Mouse (Mus musculus): ENCODE data around the gene Uba52. TPM values are rescaled to one million over a fixed set of nuclear protein-coding genes. Genes with fewer than 3 reads are reported as not detected.
A peak's percentile ranks its signal among the peaks of the same experiment; 100 is the strongest.

Gene Uba52
- polyA plus RNA-seq, 1 experiment from 2014 or later = 991 TPM

DNA sequence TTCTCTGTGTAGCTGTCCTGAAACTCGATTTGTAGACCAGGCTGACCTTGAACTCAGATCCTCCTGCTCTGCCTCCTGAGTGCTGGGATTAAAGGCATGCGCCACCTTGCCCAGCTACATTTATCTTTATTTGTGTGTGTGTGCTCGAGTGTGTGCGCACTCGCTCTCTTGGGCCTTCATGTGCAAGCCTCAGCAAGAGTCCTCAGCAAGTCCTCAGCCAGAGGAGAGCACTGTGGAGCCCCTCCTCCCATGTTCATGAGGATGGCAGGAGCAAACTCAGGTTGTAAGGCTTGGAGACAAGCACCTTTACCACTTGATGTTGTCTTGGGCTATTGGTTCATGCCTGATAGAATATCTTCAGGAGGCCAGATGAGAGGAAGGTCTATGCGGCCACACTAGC, 37.2 kb upstream of the Uba52 start:
- 85% methylated on average over 6 of the region's 6 CpGs for WGBS
- Histone ChIP-seq H3K4me1 (ENCODE audit: control insufficient read depth, insufficient read depth, low read length) (peaks cover 23% of the 10 kb centered on the region), H3K4me2 (ENCODE audit: low read depth, low read length) (no peak overlapping the region), H3K4me3 (ENCODE audit: low read length) (no peak overlapping the region), H3K27ac (ENCODE audit: low read length) (no peak overlapping the region), H3K27me3 (replicated peaks; ENCODE audit: control insufficient read depth, insufficient read depth, low read length) (no peaks in the 10 kb centered on the region), H3K9me3 (ENCODE audit: control insufficient read depth, low read length) (no peaks in the 10 kb centered on the region), H3K36me3 (ENCODE audit: control insufficient read depth, insufficient read depth, low read length) (no peaks in the 10 kb centered on the region), H3K9ac (ENCODE audit: low read depth, low read length) (no peak overlapping the region)
- ATAC-seq = no peak

DNA sequence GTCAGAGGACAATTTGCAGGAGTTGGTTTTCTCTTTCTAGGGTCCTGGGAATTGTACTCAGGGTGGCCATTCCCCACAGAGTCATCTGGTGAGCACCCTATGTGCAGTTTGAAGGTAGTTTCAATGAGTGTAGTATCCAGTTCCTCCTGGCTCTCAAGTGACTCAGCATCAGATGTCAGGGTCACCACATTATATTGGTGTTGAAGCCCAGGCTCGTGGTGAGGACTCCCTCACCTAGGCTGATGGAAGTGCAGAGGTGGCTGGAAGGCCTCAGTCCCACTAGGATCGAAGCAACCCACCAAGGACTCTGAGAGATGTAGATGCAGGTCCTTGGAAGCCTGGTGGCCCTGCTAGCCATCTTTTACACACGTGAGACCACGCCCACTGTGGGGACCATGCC, 35.8 kb upstream of the Uba52 start:
- 72% methylated on average over 4 of the region's 4 CpGs for WGBS
- H3K4me3 ChIP-seq (ENCODE audit: low read length) = no peak overlapping the region
- no peaks in the 10 kb centered on the region for H3K27me3 ChIP-seq (replicated peaks; ENCODE audit: control insufficient read depth, insufficient read depth, low read length)
- peaks cover 27% of the 10 kb centered on the region for H3K4me1 ChIP-seq (ENCODE audit: control insufficient read depth, insufficient read depth, low read length)
- no peak overlapping the region for H3K4me2 ChIP-seq (ENCODE audit: low read depth, low read length)
- no peak overlapping the region for H3K9ac ChIP-seq (ENCODE audit: low read depth, low read length)
- no peaks in the 10 kb centered on the region for H3K36me3 ChIP-seq (ENCODE audit: control insufficient read depth, insufficient read depth, low read length)
- no peaks in the 10 kb centered on the region for H3K9me3 ChIP-seq (ENCODE audit: control insufficient read depth, low read length)
- no peak for ATAC-seq
- no peak overlapping the region for H3K27ac ChIP-seq (ENCODE audit: low read length)

- Histone ChIP-seq H3K4me2 (ENCODE audit: low read depth, low read length) (no peak overlapping the region), H3K27me3 (replicated peaks; ENCODE audit: control insufficient read depth, insufficient read depth, low read length) (no peaks in the 10 kb centered on the region), H3K27ac (ENCODE audit: low read length) (peak overlapping the region; percentile 71), H3K4me1 (ENCODE audit: control insufficient read depth, insufficient read depth, low read length) (peaks cover 41% of the 10 kb centered on the region), H3K9ac (ENCODE audit: low read depth, low read length) (0 out of 2 replicates have a peak overlapping the region, but pooled peaks have one; percentile 28), H3K9me3 (ENCODE audit: control insufficient read depth, low read length) (no peaks in the 10 kb centered on the region), H3K4me3 (ENCODE audit: low read length) (no peak overlapping the region), H3K36me3 (ENCODE audit: control insufficient read depth, insufficient read depth, low read length) (no peaks in the 10 kb centered on the region)
- WGBS = 42% methylated on average over 6 of the region's 6 CpGs
- ATAC-seq = no peak
Measured at GRCm38 (mm10) chr8:70544200-70544687, 33.6 kb upstream of the Uba52 start.

DNA sequence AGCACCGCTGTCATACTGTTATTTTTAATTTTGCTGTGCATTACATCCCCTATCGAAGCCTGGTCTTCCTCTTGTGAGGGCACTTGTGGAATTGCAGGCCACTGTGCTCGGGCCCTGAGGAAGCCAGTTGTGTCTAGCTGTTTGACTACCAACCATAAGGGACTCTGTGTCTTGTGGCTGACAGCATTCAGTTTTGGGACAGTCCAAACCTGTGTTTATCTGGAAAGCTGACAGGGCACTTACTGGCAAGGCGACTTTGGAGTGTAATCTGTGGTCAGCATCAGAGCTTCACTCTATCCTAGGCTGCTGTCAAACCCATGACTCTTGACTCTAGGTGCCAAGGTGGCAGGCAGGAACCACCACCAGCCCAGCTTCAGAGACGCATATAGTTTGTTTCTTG, 30.5 kb upstream of the Uba52 start:
- Histone ChIP-seq H3K4me3 (ENCODE audit: low read length) (peak overlapping the region; percentile 83; the same call in 1 of the 2 replicates), H3K9me3 (ENCODE audit: control insufficient read depth, low read length) (no peaks in the 10 kb centered on the region), H3K4me1 (ENCODE audit: control insufficient read depth, insufficient read depth, low read length) (peaks cover 41% of the 10 kb centered on the region), H3K27me3 (replicated peaks; ENCODE audit: control insufficient read depth, insufficient read depth, low read length) (no peaks in the 10 kb centered on the region), H3K4me2 (ENCODE audit: low read depth, low read length) (peak overlapping the region; percentile 93), H3K36me3 (ENCODE audit: control insufficient read depth, insufficient read depth, low read length) (0 out of 2 replicates have a peak, but pooled peaks cover 3% of the 10 kb centered on the region), H3K27ac (ENCODE audit: low read length) (peak overlapping the region; percentile 95; the same call in 1 of the 2 replicates), H3K9ac (ENCODE audit: low read depth, low read length) (peak overlapping the region; percentile 93)
- WGBS = 78% methylated on average over 5 of the region's 5 CpGs
- ATAC-seq = no peak

- peak overlapping the region; percentile 83 for H3K4me3 ChIP-seq (ENCODE audit: low read length)
- H3K9me3 ChIP-seq (ENCODE audit: control insufficient read depth, low read length) = no peaks in the 10 kb centered on the region
- 28% methylated on average over 7 of the region's 7 CpGs for whole genome bisulfite sequencing
- H3K9ac ChIP-seq (ENCODE audit: low read depth, low read length) = peak overlapping the region; percentile 93
- peaks cover 41% of the 10 kb centered on the region for H3K4me1 ChIP-seq (ENCODE audit: control insufficient read depth, insufficient read depth, low read length)
- H3K4me2 ChIP-seq (ENCODE audit: low read depth, low read length) = peak overlapping the region; percentile 93
- H3K36me3 ChIP-seq (ENCODE audit: control insufficient read depth, insufficient read depth, low read length) = peaks cover 5% of the 10 kb centered on the region; the same call in 1 of the 2 replicates
- peak overlapping the region; percentile 95 for H3K27ac ChIP-seq (ENCODE audit: low read length)
- no peak for ATAC-seq
- H3K27me3 ChIP-seq (replicated peaks; ENCODE audit: control insufficient read depth, insufficient read depth, low read length) = no peaks in the 10 kb centered on the region
Measured at GRCm38 (mm10) chr8:70540507-70541071, 30.0 kb upstream of the Uba52 start.

DNA sequence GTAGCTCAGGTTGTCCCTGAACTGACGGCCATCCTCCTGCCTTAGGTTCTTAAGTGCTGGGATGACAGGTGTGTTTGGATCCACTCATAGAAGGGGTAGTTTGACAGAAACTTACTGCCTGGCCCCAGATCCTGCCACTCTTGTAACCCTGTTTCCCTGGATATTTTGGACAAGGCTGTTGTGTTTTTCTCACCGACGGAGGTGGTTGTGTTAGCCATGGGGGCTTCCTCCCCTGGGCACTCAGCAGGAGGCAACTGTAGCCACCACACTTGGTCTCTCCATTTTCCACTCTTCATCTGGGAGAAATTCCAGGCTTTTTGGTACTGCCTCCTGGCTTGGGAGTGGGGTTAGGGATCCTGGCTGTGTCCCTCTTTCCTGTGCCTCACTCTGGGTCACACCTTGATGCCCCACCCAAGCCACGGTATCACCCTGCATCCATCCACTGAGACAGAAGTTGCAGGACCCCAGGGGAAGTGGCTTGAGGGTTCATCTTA, 29.5 kb upstream of the Uba52 start:
- H3K4me3 ChIP-seq (ENCODE audit: low read length) = peak overlapping the region; percentile 83
- 8% methylated on average over 4 of the region's 4 CpGs for WGBS
- H3K27ac ChIP-seq (ENCODE audit: low read length) = peak overlapping the region; percentile 95
- H3K9ac ChIP-seq (ENCODE audit: low read depth, low read length) = peak overlapping the region; percentile 93
- H3K36me3 ChIP-seq (ENCODE audit: control insufficient read depth, insufficient read depth, low read length) = peaks cover 8% of the 10 kb centered on the region
- H3K4me1 ChIP-seq (ENCODE audit: control insufficient read depth, insufficient read depth, low read length) = peaks cover 41% of the 10 kb centered on the region
- H3K4me2 ChIP-seq (ENCODE audit: low read depth, low read length) = peak overlapping the region; percentile 93
- H3K27me3 ChIP-seq (replicated peaks; ENCODE audit: control insufficient read depth, insufficient read depth, low read length) = no peaks in the 10 kb centered on the region
- H3K9me3 ChIP-seq (ENCODE audit: control insufficient read depth, low read length) = no peaks in the 10 kb centered on the region
- ATAC-seq = no peak

DNA sequence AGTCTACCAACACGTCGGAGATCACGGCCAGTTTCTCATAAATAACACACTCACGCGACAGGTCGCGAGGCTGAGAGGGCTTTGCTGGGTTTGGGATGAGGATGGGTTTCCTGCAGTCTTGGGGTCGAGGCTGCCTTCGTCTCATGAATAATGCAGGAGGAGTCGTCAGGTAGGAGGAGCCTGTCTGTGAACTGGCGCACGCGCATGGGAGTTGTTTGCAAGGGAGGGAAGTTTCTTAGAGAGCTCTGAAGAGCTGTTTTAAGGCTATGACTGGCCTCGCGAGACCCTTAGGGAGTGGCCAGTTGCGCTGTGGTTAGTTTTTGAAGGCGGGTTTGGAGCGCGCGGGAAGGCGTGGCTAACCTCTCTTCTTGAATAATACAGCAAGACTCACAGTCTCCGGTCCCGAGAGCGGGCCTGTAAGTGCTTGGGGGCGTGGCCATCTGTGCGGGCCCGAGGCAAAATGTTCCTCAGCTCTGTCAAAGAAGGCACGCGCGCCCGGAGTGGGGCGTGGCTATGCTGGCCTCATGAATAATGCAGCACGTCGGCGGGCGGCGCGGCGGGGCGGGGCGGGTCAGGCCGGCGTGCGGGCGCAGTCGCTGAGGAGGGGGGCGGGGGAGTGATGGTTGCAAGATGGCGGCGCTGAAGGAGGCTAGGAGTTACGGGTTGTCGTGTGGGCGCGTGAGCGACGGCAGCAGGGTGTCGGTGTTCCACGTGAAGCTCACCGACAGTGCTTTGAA, 28.6 kb upstream of the Uba52 start, which contains the start of gene Ell:
Gene Ell, plus strand, starts transcription at position 381 of the 737 bp plus-strand sequence.
- WGBS = under 1% methylated on average over 58 of the region's 58 CpGs
- Histone ChIP-seq H3K27ac (ENCODE audit: low read length) (peak within 1 kb of the TSS; percentile 95), H3K36me3 (ENCODE audit: control insufficient read depth, insufficient read depth, low read length) (peaks cover 10% of the 10 kb centered on the region)

GRCm38 (mm10) chr8:70538633-70539076, 28.1 kb upstream of the Uba52 start:
- Histone ChIP-seq H3K27ac (ENCODE audit: low read length) (peak overlapping the region; percentile 95), H3K4me3 (ENCODE audit: low read length) (peak overlapping the region; percentile 83), H3K36me3 (ENCODE audit: control insufficient read depth, insufficient read depth, low read length) (peaks cover 11% of the 10 kb centered on the region), H3K9me3 (ENCODE audit: control insufficient read depth, low read length) (no peaks in the 10 kb centered on the region), H3K4me2 (ENCODE audit: low read depth, low read length) (peak overlapping the region; percentile 93), H3K9ac (ENCODE audit: low read depth, low read length) (peak overlapping the region; percentile 71), H3K4me1 (ENCODE audit: control insufficient read depth, insufficient read depth, low read length) (peaks cover 31% of the 10 kb centered on the region), H3K27me3 (replicated peaks; ENCODE audit: control insufficient read depth, insufficient read depth, low read length) (no peaks in the 10 kb centered on the region)
- peak; percentile 71 for ATAC-seq
- WGBS = under 1% methylated on average over 32 of the region's 32 CpGs

More for the DNA sequence above, 28.6 kb upstream of the Uba52 start, which contains the start of gene Ell:
- peak within 1 kb of the TSS; percentile 93 for H3K4me2 ChIP-seq (ENCODE audit: low read depth, low read length)
- H3K27me3 ChIP-seq (replicated peaks; ENCODE audit: control insufficient read depth, insufficient read depth, low read length) = no peaks in the 10 kb centered on the region
- H3K9ac ChIP-seq (ENCODE audit: low read depth, low read length) = peak within 1 kb of the TSS; percentile 93
- peaks cover 37% of the 10 kb centered on the region for H3K4me1 ChIP-seq (ENCODE audit: control insufficient read depth, insufficient read depth, low read length)
- peak; percentile 91 for ATAC-seq
- no peaks in the 10 kb centered on the region for H3K9me3 ChIP-seq (ENCODE audit: control insufficient read depth, low read length)
- peak within 1 kb of the TSS; percentile 83 for H3K4me3 ChIP-seq (ENCODE audit: low read length)

- Histone ChIP-seq H3K9ac (ENCODE audit: low read depth, low read length) (peak overlapping the region; percentile 71), H3K4me3 (ENCODE audit: low read length) (peak overlapping the region; percentile 83), H3K36me3 (ENCODE audit: control insufficient read depth, insufficient read depth, low read length) (peaks cover 11% of the 10 kb centered on the region), H3K27me3 (replicated peaks; ENCODE audit: control insufficient read depth, insufficient read depth, low read length) (no peaks in the 10 kb centered on the region), H3K9me3 (ENCODE audit: control insufficient read depth, low read length) (no peaks in the 10 kb centered on the region), H3K27ac (ENCODE audit: low read length) (peak overlapping the region; percentile 87), H3K4me1 (ENCODE audit: control insufficient read depth, insufficient read depth, low read length) (peaks cover 27% of the 10 kb centered on the region), H3K4me2 (ENCODE audit: low read depth, low read length) (peak overlapping the region; percentile 93)
- ATAC-seq = peak; percentile 26
- 10% methylated on average over 24 of the region's 24 CpGs for WGBS
Measured at GRCm38 (mm10) chr8:70538024-70538579, 27.5 kb upstream of the Uba52 start.

All from intestine, embryonic 16.5 days (tissue).